Mouse (Mus musculus): ENCODE measurements around the gene Syt14.

Gene Syt14

DNA sequence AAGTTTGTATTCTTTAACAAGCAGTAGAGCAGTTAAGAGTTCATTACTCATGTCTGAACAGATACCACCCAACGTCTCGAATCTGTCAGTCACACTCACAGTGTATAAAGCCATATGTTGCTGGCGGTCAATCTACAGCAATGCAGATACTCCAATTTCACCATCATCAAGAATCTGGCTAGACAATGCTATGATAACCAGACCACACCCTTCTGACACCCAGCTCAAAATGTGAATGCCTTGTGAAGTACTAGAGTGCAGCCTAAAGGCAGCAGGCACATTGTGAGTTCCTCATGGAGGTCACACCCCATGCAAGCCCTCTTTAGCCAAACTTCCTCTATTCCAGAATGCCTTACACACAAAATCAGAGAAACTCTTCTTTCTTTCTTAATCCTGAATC, 53.9 kb downstream of the Syt14 start:
- TF ChIP-seq CTCF (conservative IDR thresholded peaks at IDR 0.05; ENCODE audit: low read length) (no peak), NANOG (IDR thresholded peaks at IDR 0.05; ENCODE audit: borderline replicate concordance, low read length) (no peak)
- Histone ChIP-seq H3K27me3 (ENCODE audit: insufficient read depth, low read length) (no peaks in the 10 kb centered on the region), H3K4me3 (replicated peaks; ENCODE audit: low read length) (no peak overlapping the region), H3K36me3 (ENCODE audit: insufficient read depth, low read length) (peaks cover 4% of the 10 kb centered on the region; the same call in 1 of the 2 replicates), H3K4me1 (replicated peaks; ENCODE audit: low read depth, low read length) (no peaks in the 10 kb centered on the region), H3K9me3 (ENCODE audit: low read length) (no peaks in the 10 kb centered on the region)

DNA sequence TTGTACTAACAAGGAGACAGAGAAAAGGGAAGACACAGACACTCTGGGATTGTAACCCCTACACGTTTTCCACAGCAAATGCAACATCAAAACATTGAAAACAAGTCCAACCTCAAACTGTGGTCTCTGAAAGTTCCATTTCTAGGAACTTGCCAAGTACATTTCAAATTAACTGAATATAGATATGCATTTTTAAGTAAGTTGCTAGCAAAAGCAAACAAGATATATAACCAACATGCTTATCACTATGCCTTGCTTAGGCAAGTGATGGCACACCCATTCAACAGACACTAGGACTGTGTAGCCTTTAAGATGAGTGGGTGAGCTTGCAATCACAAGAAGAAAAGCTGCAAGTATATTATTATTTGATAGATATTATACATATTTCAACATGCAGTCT, 54.5 kb downstream of the Syt14 start:
- no peak overlapping the region for H3K4me3 ChIP-seq (replicated peaks; ENCODE audit: low read length)
- no peaks in the 10 kb centered on the region for H3K27me3 ChIP-seq (ENCODE audit: insufficient read depth, low read length)
- no peaks in the 10 kb centered on the region for H3K4me1 ChIP-seq (replicated peaks; ENCODE audit: low read depth, low read length)
- H3K9me3 ChIP-seq (ENCODE audit: low read length), result no peaks in the 10 kb centered on the region
- no peak for TF ChIP-seq NANOG (IDR thresholded peaks at IDR 0.05; ENCODE audit: borderline replicate concordance, low read length)
- TF ChIP-seq CTCF (conservative IDR thresholded peaks at IDR 0.05; ENCODE audit: low read length), result no peak
- TF ChIP-seq POU5F1 (IDR thresholded peaks at IDR 0.05; ENCODE audit: borderline replicate concordance, low read length), result no peak
- peaks cover 4% of the 10 kb centered on the region; the same call in 1 of the 2 replicates for H3K36me3 ChIP-seq (ENCODE audit: insufficient read depth, low read length)

DNA sequence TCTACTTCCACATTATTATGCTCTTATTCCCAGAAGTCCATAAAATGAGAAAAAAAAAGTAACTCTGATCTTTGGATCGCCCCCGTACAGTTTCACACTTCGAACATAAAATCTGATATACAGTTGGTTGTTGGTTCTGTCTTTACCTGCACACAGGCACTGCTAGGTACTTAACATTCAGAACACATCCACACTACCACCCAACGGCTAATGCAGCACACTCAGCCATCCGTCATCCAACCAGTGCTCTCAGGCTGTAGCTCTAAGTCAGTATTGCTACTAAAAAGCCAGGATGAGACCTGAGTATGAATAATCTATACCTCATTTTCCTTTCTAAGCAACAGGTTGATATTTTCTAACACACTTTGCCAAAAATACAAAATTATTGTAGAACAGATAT, 73.3 kb downstream of the Syt14 start:
- no peak for TF ChIP-seq NANOG (IDR thresholded peaks at IDR 0.05; ENCODE audit: borderline replicate concordance, low read length)
- TF ChIP-seq POU5F1 (IDR thresholded peaks at IDR 0.05; ENCODE audit: borderline replicate concordance, low read length), result no peak
- TF ChIP-seq CTCF (conservative IDR thresholded peaks at IDR 0.05; ENCODE audit: low read length), result no peak
- Histone ChIP-seq H3K4me1 (replicated peaks; ENCODE audit: low read depth, low read length) (no peaks in the 10 kb centered on the region), H3K36me3 (ENCODE audit: insufficient read depth, low read length) (peaks cover 13% of the 10 kb centered on the region), H3K9me3 (ENCODE audit: low read length) (peaks cover 38% of the 10 kb centered on the region), H3K4me3 (replicated peaks; ENCODE audit: low read length) (no peak overlapping the region), H3K27me3 (ENCODE audit: insufficient read depth, low read length) (no peaks in the 10 kb centered on the region)

DNA sequence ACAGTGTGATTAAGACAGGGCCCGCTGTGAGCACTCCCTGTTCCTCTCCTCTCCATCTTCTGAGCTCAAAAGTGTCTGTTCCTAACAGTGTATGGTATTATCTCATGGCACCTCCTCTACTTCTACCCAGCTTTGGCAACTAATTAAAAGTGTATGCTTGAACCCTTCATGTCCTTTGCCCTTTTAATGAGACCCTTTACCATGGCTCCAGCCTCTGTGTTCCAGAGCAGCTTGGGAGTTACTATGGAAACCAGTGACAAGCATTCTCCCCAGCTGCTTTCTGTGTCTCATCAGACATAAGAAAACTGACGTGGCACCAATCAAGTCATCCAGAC, 87.8 kb downstream of the Syt14 start:
- Histone ChIP-seq H3K27me3 (ENCODE audit: insufficient read depth, low read length) (no peaks in the 10 kb centered on the region), H3K36me3 (ENCODE audit: insufficient read depth, low read length) (0 out of 2 replicates have a peak, but pooled peaks cover 4% of the 10 kb centered on the region), H3K9me3 (ENCODE audit: low read length) (peaks cover 12% of the 10 kb centered on the region), H3K4me1 (replicated peaks; ENCODE audit: low read depth, low read length) (no peaks in the 10 kb centered on the region), H3K4me3 (replicated peaks; ENCODE audit: low read length) (no peak overlapping the region)
- no peak for TF ChIP-seq POU5F1 (IDR thresholded peaks at IDR 0.05; ENCODE audit: borderline replicate concordance, low read length)

DNA sequence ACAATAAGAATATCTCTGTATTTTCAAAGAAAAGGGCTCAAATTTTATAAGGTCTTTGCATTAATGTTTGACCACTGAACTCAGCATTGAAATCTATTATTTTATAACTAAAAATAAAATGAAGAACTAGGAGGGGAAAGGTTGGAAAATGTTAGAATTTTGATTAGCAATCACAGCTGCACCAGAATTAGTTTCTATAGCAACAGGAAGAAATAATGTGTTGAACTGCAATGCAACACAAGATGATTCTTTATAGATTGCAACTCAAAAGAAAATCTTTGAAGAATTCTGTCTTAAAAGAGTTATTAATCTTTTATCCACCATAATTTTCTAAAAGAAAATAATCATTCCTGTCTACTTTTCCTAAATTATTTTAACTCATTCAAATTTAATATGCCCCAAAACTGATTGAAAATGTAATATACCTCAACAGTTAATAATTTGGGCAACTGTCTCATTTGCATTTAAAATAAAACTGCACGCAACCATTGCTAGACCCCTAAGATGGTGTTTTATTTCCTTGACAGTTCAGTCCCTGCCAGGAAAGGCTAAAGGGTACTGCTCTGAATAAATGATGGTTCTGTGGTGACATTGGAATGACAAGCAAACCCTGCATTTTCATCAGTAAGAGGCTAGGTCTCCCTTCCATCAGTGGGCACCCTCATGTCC, 88.3 kb downstream of the Syt14 start:
- H3K4me3 ChIP-seq (replicated peaks; ENCODE audit: low read length), result no peak overlapping the region
- H3K4me1 ChIP-seq (replicated peaks; ENCODE audit: low read depth, low read length), result no peaks in the 10 kb centered on the region
- 0 out of 2 replicates have a peak, but pooled peaks cover 4% of the 10 kb centered on the region for H3K36me3 ChIP-seq (ENCODE audit: insufficient read depth, low read length)
- no peaks in the 10 kb centered on the region for H3K27me3 ChIP-seq (ENCODE audit: insufficient read depth, low read length)
- peaks cover 8% of the 10 kb centered on the region for H3K9me3 ChIP-seq (ENCODE audit: low read length)
- no peak for TF ChIP-seq POU5F1 (IDR thresholded peaks at IDR 0.05; ENCODE audit: borderline replicate concordance, low read length)
- no peak for TF ChIP-seq NANOG (IDR thresholded peaks at IDR 0.05; ENCODE audit: borderline replicate concordance, low read length)
- TF ChIP-seq CTCF (conservative IDR thresholded peaks at IDR 0.05; ENCODE audit: low read length), result no peak

DNA sequence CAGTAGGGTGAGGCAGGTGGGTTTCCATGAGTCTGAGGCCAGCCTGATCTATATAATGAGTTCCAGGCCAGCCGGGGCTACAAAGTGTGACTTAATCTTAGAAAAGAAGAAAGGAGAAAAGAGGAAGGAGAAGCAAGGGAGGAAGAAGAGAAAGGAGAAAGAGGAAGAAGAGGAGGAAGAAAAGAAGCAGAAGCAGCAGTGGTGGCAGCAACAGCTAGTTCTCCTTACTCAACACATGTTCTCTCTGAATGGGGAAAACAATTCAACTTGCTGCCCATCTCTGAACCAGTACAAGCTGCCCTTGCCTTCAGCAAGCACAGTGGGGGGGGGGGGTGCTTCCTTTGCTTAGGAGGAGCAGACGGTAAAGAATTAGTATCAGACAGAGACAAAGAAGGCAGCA, 96.5 kb downstream of the Syt14 start:
- no peak overlapping the region for H3K4me3 ChIP-seq (replicated peaks; ENCODE audit: low read length)
- TF ChIP-seq NANOG (IDR thresholded peaks at IDR 0.05; ENCODE audit: borderline replicate concordance, low read length) (no peak), POU5F1 (IDR thresholded peaks at IDR 0.05; ENCODE audit: borderline replicate concordance, low read length) (no peak), CTCF (conservative IDR thresholded peaks at IDR 0.05; ENCODE audit: low read length) (no peak)
- no peaks in the 10 kb centered on the region for H3K27me3 ChIP-seq (ENCODE audit: insufficient read depth, low read length)
- no peaks in the 10 kb centered on the region for H3K9me3 ChIP-seq (ENCODE audit: low read length)
- H3K36me3 ChIP-seq (ENCODE audit: insufficient read depth, low read length), result no peaks in the 10 kb centered on the region
- H3K4me1 ChIP-seq (replicated peaks; ENCODE audit: low read depth, low read length), result no peaks in the 10 kb centered on the region

DNA sequence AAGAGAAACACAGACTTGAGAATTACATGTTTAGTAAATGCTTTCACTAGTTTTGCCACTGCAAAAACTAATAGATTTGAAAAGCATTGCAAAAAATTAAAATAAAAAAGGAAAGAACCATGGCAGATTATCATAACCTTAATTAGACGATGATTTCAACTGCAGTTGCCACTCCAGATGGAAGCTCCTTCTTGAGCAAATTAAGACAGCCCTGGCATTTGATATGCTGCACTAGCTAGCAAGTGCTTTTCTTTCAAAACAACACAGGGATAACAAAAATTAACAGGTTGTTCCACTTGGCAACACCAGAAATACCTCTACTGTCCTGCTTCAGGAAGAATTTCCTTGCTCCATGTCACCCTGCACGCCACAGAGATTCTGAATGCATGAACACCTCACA, 97.6 kb downstream of the Syt14 start:
- no peaks in the 10 kb centered on the region for H3K27me3 ChIP-seq (ENCODE audit: insufficient read depth, low read length)
- TF ChIP-seq POU5F1 (IDR thresholded peaks at IDR 0.05; ENCODE audit: borderline replicate concordance, low read length), result no peak
- no peak for TF ChIP-seq CTCF (conservative IDR thresholded peaks at IDR 0.05; ENCODE audit: low read length)
- TF ChIP-seq NANOG (IDR thresholded peaks at IDR 0.05; ENCODE audit: borderline replicate concordance, low read length), result no peak
- no peaks in the 10 kb centered on the region for H3K36me3 ChIP-seq (ENCODE audit: insufficient read depth, low read length)
- no peaks in the 10 kb centered on the region for H3K4me1 ChIP-seq (replicated peaks; ENCODE audit: low read depth, low read length)
- no peak overlapping the region for H3K4me3 ChIP-seq (replicated peaks; ENCODE audit: low read length)
- H3K9me3 ChIP-seq (ENCODE audit: low read length), result no peaks in the 10 kb centered on the region

DNA sequence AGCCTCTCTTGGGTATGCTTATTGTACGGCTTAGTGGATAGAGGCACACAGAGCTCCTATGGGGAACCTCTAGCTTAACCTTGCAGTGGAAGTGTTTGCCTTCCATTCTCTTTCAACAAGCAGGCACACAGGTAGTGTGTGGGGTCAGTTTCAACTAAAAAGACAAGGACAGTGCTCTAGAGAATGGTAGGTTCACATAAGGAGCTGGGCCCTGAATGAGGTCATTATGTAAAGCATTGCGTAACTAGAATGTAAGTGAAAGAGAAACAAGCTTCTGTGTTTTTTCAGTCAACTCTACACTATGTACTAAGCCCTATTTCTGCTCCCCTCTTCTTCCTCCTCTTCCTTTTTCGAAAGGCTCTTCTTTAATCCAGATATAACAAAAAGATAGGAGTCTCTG, 103.8 kb downstream of the Syt14 start:
- Histone ChIP-seq H3K27me3 (ENCODE audit: insufficient read depth, low read length) (no peaks in the 10 kb centered on the region), H3K4me3 (replicated peaks; ENCODE audit: low read length) (no peak overlapping the region), H3K36me3 (ENCODE audit: insufficient read depth, low read length) (peaks cover 13% of the 10 kb centered on the region), H3K4me1 (replicated peaks; ENCODE audit: low read depth, low read length) (no peaks in the 10 kb centered on the region), H3K9me3 (ENCODE audit: low read length) (peaks cover 6% of the 10 kb centered on the region; the same call in 1 of the 2 replicates)
- TF ChIP-seq NANOG (IDR thresholded peaks at IDR 0.05; ENCODE audit: borderline replicate concordance, low read length) (no peak), POU5F1 (IDR thresholded peaks at IDR 0.05; ENCODE audit: borderline replicate concordance, low read length) (no peak), CTCF (conservative IDR thresholded peaks at IDR 0.05; ENCODE audit: low read length) (no peak)

DNA sequence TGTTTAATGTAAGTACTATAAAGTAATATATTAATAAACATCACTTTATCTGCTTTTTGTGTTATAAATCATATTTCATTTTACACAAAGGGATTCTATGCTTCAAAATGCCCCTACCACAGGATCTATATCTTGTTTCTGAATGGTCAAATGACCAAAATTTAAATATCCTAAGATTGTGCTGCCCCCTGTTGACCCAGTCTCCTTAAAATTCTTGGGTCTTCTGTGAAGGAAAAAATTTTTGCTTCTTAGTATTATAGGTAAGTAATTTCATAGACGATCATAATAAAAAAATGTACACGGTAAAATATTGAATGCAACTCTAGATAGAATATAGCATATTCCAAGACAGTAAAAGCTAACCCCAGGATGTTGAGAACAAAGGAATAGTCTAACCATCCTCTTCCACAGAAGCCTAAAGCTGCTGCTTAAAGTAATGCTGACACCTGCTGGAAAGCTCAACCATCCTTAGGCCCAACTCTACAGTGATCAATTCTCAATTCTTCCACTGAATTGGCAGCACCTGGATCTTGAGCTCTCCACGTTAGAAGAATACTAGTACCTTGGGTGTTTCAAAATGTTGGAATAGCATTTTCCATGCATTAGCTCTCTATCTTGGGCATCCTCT, 123.4 kb downstream of the Syt14 start:
- no peak for TF ChIP-seq NANOG (IDR thresholded peaks at IDR 0.05; ENCODE audit: borderline replicate concordance, low read length)
- no peak for TF ChIP-seq POU5F1 (IDR thresholded peaks at IDR 0.05; ENCODE audit: borderline replicate concordance, low read length)
- TF ChIP-seq CTCF (conservative IDR thresholded peaks at IDR 0.05; ENCODE audit: low read length), result no peak; the same call in 1 of the 2 replicates
- no peaks in the 10 kb centered on the region for H3K27me3 ChIP-seq (ENCODE audit: insufficient read depth, low read length)
- no peaks in the 10 kb centered on the region for H3K36me3 ChIP-seq (ENCODE audit: insufficient read depth, low read length)
- H3K9me3 ChIP-seq (ENCODE audit: low read length), result no peaks in the 10 kb centered on the region
- H3K4me3 ChIP-seq (replicated peaks; ENCODE audit: low read length), result no peak overlapping the region
- H3K4me1 ChIP-seq (replicated peaks; ENCODE audit: low read depth, low read length), result no peaks in the 10 kb centered on the region

All from E14TG2a.4 (cell line).